Mouse (Mus musculus): ENCODE measurements at regions not wholly inside any gene's neighbourhood (a gene's known extent, or its start where the extent isn't known, plus 50 kb on each side); places are given as distances from the start of the nearest gene placed in this dataset.
A peak's percentile ranks its signal among the peaks of the same experiment; 100 is the strongest.
"Not testable (repeated sequence)": the region's sequence is repeated elsewhere in the genome, so short reads cannot be mapped to it uniquely, and the experiment has no call there.

DNA sequence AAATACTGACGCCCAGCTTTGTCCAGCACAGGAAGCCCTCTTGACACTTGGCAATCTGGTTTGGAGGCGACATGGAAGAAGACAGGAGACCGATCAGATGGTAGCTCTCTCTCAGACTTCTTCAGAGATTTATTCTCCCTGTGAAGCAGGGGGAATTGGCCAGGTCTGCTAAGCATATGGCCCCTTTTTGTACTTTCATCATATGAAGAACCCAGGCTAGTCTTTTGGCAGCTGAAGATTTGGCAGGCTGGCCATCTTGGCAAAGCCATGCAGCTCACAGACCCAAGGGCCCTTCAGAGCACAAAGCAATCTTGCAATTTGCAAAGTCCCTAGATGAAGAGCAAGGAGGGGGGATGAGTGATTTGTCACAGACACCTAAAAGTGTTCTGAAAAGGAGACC is 493.8 kb downstream of the Plxdc2 start:
- Histone ChIP-seq H3K9ac (ENCODE audit: low read depth, poor library complexity, severe bottlenecking) (no peak overlapping the region), H3K27me3 (ENCODE audit: control insufficient read depth, insufficient read depth, low read length, poor library complexity, severe bottlenecking) (no peaks in the 10 kb centered on the region), H3K36me3 (ENCODE audit: control insufficient read depth, insufficient read depth, low read length, poor library complexity, severe bottlenecking) (no peaks in the 10 kb centered on the region), H3K4me1 (ENCODE audit: control insufficient read depth, insufficient read depth, low read length) (no peaks in the 10 kb centered on the region), H3K4me3 (ENCODE audit: low read depth, low read length) (no peak overlapping the region), H3K27ac (ENCODE audit: insufficient read depth, low read length) (no peak overlapping the region), H3K9me3 (replicated peaks; ENCODE audit: control insufficient read depth, insufficient read depth, low read length, poor library complexity, severe bottlenecking) (no peaks in the 10 kb centered on the region)
- TF ChIP-seq POLR2A (IDR thresholded peaks at IDR 0.05; ENCODE audit: insufficient read depth, low read length) (no peak), EP300 (IDR thresholded peaks at IDR 0.05; ENCODE audit: insufficient read depth, low read depth, low read length) (no peak), CTCF (IDR thresholded peaks at IDR 0.05; ENCODE audit: low read depth, low read length) (no peak)

DNA sequence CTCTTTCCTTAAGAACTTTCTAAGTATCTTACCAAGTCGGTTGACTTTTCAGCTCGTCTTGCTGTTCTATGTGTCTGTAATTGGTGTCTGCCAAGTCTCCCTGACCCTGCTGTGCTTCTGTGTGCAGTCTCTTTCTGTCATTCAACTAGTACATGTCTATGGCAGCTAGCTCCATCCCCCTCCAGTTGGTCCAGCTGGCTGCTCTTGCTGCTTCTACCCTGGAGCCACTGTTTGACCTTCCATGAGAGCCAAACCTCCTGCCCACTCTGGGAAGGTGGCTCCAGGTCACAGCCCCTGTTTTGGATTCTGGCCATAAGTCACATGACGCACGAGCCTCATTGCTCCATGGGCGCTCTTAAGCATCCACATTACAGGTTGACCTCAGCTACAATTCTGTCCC is 504.0 kb downstream of the Plxdc2 start:
- H3K4me1 ChIP-seq (ENCODE audit: control insufficient read depth, insufficient read depth, low read length): no peaks in the 10 kb centered on the region
- no peak for TF ChIP-seq EP300 (IDR thresholded peaks at IDR 0.05; ENCODE audit: insufficient read depth, low read depth, low read length)
- TF ChIP-seq CTCF (IDR thresholded peaks at IDR 0.05; ENCODE audit: low read depth, low read length): no peak
- TF ChIP-seq POLR2A (IDR thresholded peaks at IDR 0.05; ENCODE audit: insufficient read depth, low read length): no peak

DNA sequence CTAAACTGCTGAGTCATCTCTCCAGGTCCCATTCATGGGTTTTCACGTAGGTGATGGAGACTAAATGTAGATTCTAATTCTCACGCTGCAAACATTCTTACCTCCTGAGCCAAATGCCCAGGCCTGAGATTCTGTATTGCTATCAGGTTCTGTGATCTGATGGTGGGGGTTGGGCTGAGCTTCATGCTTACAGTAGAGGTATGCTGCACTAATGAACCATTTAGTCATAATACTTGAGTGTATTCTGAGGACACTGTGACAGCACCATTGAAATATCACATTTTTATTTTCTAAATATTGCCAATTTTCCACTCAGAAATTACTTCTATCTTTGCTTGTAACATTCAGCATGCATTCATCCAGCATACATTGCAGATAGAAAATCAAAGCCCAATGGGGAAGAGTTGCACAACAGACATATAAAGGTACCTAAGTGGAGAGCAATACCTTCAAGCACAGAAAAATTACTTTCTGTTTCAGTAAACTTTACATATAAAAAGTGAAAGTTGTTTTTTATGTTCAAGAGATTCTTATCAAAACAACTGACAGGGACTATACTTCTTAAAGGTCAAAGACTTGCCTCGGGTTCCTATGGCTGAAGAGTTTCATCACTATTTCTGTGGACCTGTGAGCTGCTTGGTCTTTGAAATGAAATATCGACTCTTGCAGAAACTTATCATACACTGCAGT is 510.2 kb downstream of the Plxdc2 start:
- no peaks in the 10 kb centered on the region for H3K27me3 ChIP-seq (ENCODE audit: control insufficient read depth, insufficient read depth, low read length, poor library complexity, severe bottlenecking)
- no peak overlapping the region for H3K27ac ChIP-seq (ENCODE audit: insufficient read depth, low read length)
- TF ChIP-seq POLR2A (IDR thresholded peaks at IDR 0.05; ENCODE audit: insufficient read depth, low read length) (no peak), EP300 (IDR thresholded peaks at IDR 0.05; ENCODE audit: insufficient read depth, low read depth, low read length) (no peak), CTCF (IDR thresholded peaks at IDR 0.05; ENCODE audit: low read depth, low read length) (no peak)
- no peak overlapping the region for H3K9ac ChIP-seq (ENCODE audit: low read depth, poor library complexity, severe bottlenecking)
- no peaks in the 10 kb centered on the region for H3K4me1 ChIP-seq (ENCODE audit: control insufficient read depth, insufficient read depth, low read length)
- H3K36me3 ChIP-seq (ENCODE audit: control insufficient read depth, insufficient read depth, low read length, poor library complexity, severe bottlenecking): no peaks in the 10 kb centered on the region
- H3K9me3 ChIP-seq (replicated peaks; ENCODE audit: control insufficient read depth, insufficient read depth, low read length, poor library complexity, severe bottlenecking): no peaks in the 10 kb centered on the region
- no peak overlapping the region for H3K4me3 ChIP-seq (ENCODE audit: low read depth, low read length)

More for the DNA sequence above, 504.0 kb downstream of the Plxdc2 start:
- H3K27ac ChIP-seq (ENCODE audit: insufficient read depth, low read length): no peak overlapping the region
- H3K27me3 ChIP-seq (ENCODE audit: control insufficient read depth, insufficient read depth, low read length, poor library complexity, severe bottlenecking): no peaks in the 10 kb centered on the region
- no peak overlapping the region for H3K9ac ChIP-seq (ENCODE audit: low read depth, poor library complexity, severe bottlenecking)
- no peak overlapping the region for H3K4me3 ChIP-seq (ENCODE audit: low read depth, low read length)
- no peaks in the 10 kb centered on the region for H3K36me3 ChIP-seq (ENCODE audit: control insufficient read depth, insufficient read depth, low read length, poor library complexity, severe bottlenecking)
- H3K9me3 ChIP-seq (replicated peaks; ENCODE audit: control insufficient read depth, insufficient read depth, low read length, poor library complexity, severe bottlenecking): no peaks in the 10 kb centered on the region

DNA sequence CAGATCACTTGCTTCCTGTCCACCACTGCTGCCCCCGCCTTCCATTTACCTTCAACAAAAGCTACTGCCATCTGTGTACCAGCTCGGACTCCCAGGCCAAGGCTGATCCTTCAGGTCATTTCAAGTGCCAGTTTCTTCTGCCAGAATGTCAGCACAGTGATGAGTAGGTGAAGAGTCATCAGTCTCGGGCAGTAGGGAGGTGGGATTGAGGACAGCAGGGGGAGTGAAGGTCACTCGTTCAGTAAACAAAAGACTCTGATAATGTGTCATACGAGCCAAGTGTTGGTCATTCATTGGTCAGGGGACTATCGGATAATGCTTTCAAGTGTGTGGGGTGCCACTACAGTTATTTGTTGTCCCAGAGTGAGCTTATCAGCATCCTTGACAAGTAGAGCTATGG is 536.3 kb downstream of the Plxdc2 start:
- H3K36me3 ChIP-seq (ENCODE audit: control insufficient read depth, insufficient read depth, low read length, poor library complexity, severe bottlenecking); H3K27me3 ChIP-seq (ENCODE audit: control insufficient read depth, insufficient read depth, low read length, poor library complexity, severe bottlenecking); H3K9ac ChIP-seq (ENCODE audit: low read depth, poor library complexity, severe bottlenecking); H3K27ac ChIP-seq (ENCODE audit: insufficient read depth, low read length); H3K9me3 ChIP-seq (replicated peaks; ENCODE audit: control insufficient read depth, insufficient read depth, low read length, poor library complexity, severe bottlenecking); H3K4me1 ChIP-seq (ENCODE audit: control insufficient read depth, insufficient read depth, low read length); H3K4me3 ChIP-seq (ENCODE audit: low read depth, low read length): not testable (repeated sequence)

DNA sequence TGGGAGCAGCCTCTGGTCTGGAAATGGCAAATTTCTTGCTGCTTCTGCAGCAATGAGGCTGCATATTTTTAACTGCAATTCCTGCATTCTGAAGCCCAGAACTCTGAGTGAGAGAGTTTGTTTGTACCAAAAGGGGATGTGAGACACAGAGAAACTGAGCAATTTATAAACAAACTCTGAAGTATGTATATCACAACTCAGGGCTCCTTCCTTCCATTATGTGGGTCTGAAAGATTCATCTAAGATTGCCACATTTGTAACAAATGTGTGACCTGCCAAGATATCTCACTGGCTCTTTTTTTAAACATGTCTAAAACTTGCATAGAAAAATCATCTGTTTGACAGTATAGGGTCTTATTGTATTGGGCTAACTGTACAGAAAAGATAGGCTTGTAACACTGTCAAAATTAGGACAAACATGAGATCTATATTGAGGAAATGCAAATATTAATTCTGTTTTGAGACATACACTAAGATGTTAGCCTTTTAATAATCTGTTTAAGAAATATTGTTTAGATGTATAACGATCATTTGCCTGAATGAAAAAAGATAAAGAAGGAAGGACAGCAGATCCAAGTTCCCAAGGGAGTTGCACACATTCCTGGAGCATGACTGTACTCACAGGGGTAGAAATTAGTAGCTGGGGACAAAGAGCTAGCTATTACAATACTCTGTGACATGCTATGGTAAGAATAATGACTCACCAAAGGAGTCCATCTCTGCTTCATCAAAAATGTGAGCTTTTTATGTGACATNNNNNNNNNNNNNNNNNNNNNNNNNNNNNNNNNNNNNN is 553.3 kb downstream of the Plxdc2 start:
- H3K27me3 ChIP-seq (ENCODE audit: control insufficient read depth, insufficient read depth, low read length, poor library complexity, severe bottlenecking): no peaks in the 10 kb centered on the region
- no peak overlapping the region for H3K9ac ChIP-seq (ENCODE audit: low read depth, poor library complexity, severe bottlenecking)
- H3K36me3 ChIP-seq (ENCODE audit: control insufficient read depth, insufficient read depth, low read length, poor library complexity, severe bottlenecking): no peaks in the 10 kb centered on the region
- H3K4me3 ChIP-seq (ENCODE audit: low read depth, low read length): no peak overlapping the region
- H3K4me1 ChIP-seq (ENCODE audit: control insufficient read depth, insufficient read depth, low read length): no peaks in the 10 kb centered on the region
- H3K9me3 ChIP-seq (replicated peaks; ENCODE audit: control insufficient read depth, insufficient read depth, low read length, poor library complexity, severe bottlenecking): no peaks in the 10 kb centered on the region
- TF ChIP-seq EP300 (IDR thresholded peaks at IDR 0.05; ENCODE audit: insufficient read depth, low read depth, low read length): no peak
- TF ChIP-seq POLR2A (IDR thresholded peaks at IDR 0.05; ENCODE audit: insufficient read depth, low read length): no peak
- no peak for TF ChIP-seq CTCF (IDR thresholded peaks at IDR 0.05; ENCODE audit: low read depth, low read length)
- H3K27ac ChIP-seq (ENCODE audit: insufficient read depth, low read length): no peak overlapping the region

DNA sequence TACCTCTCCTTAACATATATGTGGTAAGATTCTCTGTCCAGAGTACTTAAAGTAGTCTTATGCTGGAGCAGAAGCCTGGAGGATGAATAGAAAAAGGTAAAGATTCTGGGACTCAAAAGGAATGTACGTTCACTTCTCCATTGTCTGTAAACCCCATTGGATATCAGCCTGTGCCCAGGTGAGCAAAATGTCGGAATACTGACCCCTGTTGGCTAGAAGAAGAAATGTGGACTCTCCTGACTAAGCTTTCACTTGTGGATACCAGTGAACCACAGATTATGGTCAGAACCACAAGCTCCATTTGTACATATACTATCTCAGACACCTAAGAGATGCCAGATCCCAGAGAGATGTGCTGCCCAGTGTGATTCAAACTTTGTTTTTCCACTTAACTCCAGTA is 558.5 kb downstream of the Plxdc2 start:
- Histone ChIP-seq H3K9me3 (replicated peaks; ENCODE audit: control insufficient read depth, insufficient read depth, low read length, poor library complexity, severe bottlenecking) (no peaks in the 10 kb centered on the region), H3K4me1 (ENCODE audit: control insufficient read depth, insufficient read depth, low read length) (no peaks in the 10 kb centered on the region), H3K9ac (ENCODE audit: low read depth, poor library complexity, severe bottlenecking) (no peak overlapping the region), H3K27me3 (ENCODE audit: control insufficient read depth, insufficient read depth, low read length, poor library complexity, severe bottlenecking) (no peaks in the 10 kb centered on the region), H3K36me3 (ENCODE audit: control insufficient read depth, insufficient read depth, low read length, poor library complexity, severe bottlenecking) (no peaks in the 10 kb centered on the region), H3K4me3 (ENCODE audit: low read depth, low read length) (no peak overlapping the region), H3K27ac (ENCODE audit: insufficient read depth, low read length) (no peak overlapping the region)
- no peak for TF ChIP-seq EP300 (IDR thresholded peaks at IDR 0.05; ENCODE audit: insufficient read depth, low read depth, low read length)
- peak; percentile 3 for TF ChIP-seq CTCF (IDR thresholded peaks at IDR 0.05; ENCODE audit: low read depth, low read length)

Data from ES-Bruce4 (cell line).